Mouse (Mus musculus) adrenal gland, postnatal 14 days (tissue): ENCODE measurements at regions not wholly inside any gene's neighbourhood (a gene's known extent, or its start where the extent isn't known, plus 50 kb on each side); places are given as distances from the start of the nearest gene placed in this dataset.
A peak's percentile ranks its signal among the peaks of the same experiment; 100 is the strongest.

ENCODE experiments used
- DNase-seq: peaks from one replicate; pipeline ENCODE4 v3.0.0; 2021; ENCODE audit warnings: mixed read lengths

DNA sequence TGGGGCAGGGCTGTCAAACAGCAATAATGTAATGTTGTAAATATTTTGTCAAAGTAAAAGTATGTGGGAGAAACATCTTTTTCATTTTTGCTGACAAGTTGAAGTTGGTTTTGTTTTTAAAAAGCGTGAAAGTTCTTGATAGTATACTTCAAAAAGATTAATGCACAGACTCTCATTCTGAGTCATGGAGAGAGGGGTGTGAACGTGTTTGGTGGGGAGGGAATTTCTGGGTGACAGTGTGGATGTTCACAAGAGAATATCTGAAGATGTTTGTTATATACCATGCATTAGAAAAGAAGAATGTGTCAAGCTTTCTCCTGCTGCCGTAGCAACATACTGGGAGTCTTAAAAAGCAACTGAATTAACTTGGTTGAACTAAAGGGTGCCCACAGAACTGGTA is 57.0 kb downstream of the Rps29 start:
- no peak for DNase-seq

DNA sequence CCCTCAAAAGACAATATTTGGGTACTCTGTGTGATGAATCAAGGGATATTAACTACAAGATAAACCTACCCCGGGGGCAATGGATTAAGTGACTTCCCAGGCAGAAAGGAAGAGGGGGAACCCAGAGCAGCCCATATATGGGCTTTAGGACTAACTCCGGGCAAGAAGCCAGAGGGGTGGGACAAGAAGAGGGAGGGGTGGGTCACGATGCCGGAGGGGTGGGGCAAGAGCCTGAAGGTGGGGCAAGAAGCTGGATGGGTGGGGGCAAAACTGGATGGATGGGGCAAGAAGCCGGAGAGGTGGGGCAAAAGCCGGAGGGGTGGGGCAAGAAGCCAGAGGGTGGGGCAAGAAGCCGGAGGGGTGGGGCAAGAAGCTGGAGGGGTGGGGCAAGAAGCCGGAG is 64.1 kb downstream of the Rps29 start:
- DNase-seq, result no peak

DNA sequence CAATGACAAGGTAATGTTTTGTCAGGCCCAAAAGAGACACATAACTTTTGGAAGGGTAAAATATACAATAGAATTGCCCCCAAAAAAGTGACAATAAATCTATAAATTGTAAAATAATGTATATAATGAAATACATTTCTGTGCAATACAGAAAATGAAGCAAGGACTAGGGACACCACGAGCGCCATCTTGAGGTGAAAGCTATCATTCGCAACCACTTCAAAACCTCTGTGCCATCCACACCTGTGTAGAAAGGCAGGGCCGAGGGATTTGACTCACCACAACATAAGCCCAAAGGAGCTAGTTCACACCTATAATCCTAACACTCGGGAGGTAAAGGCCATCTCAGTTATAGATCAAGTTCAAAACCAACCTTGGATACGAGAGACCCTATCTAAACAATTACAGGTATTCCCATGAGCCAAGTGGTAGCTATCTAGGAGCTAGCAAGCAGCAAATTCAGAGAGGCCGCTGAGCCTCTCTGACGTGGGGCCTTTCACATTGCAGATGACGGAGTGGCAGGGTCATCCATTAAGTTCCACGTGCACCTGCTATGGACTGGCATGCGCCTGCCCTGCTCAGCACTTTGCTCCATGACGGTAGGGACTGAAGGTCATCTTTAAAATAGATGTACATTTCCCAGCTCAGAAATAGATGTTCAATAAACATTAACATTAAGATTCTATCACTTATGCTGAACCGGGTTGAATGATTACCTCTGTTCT is 65.8 kb downstream of the Rps29 start:
- DNase-seq, result no peak

DNA sequence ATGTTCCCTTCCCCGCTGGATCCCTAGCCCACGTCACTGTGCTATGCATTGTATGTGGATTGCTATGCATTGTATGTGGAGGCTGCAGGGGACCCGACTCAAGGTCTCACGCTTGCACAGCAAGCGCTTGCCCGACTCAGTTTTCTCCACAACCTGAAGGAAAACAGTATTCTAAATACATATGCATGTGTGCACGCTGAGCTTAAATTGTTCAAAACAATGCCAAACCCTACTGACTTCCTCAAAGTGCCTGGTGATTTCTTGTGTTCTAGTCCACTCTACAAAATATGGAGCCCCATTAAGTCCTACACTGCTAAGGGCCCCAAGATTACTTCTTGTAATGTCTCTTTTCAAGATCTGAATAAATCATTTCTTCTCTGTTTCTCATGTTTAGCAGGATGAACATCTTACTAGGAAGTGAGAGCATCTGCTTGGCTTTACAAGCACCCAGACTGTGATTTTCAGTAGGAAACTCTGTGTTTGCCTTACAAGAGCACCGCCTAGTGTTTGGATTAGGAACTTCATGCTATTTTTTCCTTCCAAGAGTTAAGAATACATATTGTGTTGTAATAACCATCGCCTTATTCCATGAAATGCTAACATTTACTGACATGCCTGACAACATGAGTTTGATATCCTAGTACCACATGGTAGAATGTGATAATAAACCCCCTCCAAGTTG is 70.9 kb downstream of the Rps29 start:
- peak; percentile 12 for DNase-seq

DNA sequence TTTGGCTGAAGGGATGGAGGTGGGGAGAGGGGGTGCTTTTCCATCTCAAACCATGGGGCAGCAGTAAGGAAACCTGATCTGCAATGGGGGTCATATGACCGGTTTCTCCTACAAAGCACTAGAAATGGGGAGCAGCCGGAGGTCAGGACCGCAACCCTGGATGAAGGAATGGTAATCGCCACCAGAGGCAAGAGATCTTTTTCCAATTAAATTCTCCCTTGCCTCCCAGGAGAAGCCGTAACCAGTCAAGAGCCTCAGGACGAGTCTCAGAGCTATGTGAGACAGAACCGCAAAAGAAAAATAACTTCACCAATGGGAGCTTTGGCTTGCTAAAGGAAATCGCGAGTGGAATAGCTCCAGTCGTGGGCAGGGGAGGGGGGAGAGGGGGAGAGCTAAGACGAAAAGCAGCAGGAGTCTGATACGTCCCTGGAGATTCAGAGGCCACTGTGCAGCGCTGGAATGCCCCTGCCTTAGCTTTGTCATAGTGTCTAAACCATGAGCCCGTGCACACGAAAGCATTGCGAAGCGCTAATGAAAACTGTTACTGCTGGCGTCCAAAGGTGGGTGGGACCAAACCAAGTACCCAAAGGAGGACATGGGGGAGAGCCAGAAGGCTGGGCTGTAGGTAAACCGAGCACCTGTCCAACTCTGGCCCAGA is 73.3 kb downstream of the Rps29 start:
- no peak for DNase-seq

DNA sequence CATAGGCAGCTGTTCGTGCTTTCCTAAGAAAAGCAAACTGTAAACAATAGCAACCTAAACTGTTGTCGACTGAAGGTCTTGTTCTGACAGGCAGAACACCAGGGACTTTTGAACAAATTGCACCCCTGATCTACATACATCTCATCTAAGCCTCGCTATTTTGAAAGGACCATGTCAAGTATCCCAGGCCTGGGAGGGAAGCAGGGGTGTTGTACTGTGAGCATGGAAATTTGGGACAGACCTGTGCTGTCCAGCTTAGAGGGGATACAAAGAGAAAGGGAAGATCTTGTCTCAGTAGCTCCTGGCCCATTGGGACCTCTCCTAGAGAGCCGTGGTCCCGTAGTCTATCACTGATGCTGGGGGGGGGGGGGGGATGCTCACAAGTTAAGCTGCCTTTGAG is 74.3 kb downstream of the Rps29 start:
- DNase-seq, result no peak

DNA sequence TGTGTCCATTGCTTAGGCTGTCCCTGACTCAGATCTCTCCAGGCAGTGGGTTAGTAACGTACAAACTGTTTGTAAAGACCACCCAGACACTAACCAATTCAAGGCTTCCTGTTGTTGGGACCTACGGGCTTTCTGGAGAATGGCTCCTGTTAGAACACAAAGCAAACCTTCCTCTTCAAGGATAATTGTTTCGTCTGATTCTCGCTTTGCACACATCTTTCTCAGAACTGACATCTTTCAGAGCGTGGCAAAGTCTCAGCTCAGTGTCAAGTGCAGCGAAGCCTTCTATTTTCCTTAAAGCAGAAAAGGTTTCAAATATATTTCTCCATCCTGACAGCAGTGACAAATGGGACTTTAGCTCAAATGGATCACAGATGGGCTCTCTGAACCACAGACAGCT is 76.9 kb downstream of the Rps29 start:
- no peak for DNase-seq

DNA sequence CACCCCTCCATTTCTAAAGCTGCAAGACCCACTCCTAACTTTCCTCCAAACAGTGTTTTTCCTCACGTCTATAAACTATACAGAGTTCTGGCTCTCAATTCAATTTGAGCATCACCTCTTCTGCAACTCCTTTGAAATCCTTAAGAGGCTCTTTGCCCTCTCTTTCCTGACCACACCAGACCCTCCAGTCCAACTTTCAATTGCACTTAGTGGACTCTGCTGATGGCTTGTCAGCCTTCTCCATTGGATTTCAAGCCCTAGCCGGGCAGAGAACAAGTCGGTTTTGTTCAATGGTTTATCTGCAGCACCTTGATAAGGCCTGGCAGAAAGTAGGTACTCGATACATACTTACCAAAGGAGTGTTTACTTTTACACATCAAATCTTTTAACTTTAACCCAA is 119.4 kb downstream of the Rps29 start:
- no peak for DNase-seq

DNA sequence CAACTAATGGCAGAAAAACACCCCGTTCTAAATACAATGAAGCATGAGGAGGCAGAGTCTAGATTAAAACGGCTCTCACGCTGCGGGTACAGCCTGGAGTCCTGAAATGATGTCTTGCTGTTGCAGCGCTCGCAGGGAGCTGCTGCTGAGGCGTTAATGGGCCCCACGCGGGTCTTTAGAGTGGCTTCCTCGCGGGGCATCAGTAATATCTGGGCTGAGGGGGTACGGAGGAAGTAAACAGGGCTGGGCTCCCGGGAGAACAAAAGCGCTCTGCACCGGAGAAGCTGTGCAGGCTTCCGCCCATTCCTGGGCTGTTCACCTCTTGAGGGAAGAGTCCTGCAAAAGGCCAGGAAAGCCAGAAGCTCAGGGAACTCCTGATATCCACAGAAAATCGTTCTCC is 135.4 kb downstream of the Rps29 start:
- DNase-seq, result peak; percentile 4

DNA sequence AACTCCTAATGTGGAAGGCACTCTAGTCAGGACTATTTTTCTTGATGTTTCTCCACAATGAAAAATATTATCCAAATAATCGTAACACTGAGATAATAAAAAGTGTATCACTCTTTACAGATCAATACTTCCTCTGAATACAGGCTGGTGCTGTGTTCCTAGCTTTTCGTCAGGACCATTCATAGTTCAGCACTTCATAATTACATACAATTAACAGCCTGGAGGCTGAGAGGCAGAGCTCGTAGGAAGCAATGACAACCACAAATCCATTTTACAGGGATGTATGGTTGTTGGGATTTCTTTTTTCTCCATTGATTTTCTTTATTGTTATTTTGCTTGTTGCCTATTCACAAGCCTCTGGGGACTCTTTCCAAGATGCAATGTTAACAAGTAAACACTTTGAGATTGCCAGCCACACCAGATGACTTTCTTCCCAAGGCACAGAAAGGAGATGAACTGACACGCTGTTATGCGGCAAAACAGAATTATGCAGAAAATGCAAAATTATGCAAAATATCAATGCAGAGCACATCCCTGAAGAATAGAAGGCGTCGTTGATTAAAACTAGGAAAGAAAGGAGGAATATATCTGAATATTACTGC is 142.2 kb downstream of the Rps29 start:
- no peak for DNase-seq

DNA sequence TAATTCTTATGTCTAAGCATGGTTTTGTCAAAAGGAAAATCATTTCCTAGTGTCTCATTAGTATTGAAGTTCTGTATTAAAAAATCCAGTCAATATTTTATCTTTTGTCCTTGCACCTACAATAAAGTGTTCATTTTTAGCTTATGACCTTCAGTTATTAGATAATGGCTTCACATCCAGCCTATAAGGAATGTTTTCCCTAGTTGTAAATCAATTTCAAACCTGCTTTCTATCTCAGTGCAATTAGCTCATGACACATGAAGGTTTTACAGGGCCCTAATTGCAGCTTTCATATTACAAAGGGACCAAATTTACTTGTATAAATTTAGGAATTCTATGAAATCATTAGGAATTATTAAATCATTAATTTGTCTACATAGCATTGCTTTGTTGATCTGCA is 153.8 kb downstream of the Rps29 start:
- DNase-seq, result no peak

DNA sequence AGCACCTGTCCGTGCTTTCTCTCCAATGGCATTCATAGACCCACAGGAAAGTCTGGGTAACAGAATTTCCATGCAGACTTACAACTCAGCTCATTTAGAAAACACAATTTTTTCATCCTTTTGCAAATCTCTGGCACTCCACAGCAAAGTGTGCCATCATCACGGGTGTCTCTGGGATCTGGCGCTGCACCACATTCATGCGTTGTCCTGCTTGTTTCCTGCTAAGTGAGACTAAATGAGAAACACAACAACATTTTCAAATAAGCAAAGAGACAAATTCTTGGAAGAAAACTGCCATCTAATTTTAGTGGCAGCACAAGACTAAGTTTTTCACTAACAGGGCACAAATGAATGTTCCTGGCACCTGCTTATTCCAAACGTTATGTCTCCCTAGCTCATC is 156.9 kb downstream of the Rps29 start:
- no peak for DNase-seq

DNA sequence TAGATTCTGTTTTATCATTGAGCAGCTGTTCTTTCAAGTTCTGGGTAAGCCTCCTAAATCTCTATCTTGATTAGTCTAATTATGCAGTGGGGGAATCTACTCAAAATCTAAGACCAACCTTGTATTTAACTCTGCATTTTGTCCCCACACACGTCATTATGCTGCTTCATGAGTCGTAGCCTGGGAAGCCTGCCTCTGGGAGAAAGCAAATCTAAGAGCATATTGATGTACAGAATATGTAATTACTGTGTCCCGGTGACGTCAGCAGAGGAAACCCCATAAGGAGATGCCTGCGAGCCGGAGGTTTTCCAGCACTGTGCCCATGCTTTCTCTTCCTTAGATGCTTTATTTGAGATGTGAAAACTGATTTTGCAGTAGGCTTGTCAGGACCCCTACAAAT is 161.7 kb downstream of the Rps29 start:
- no peak for DNase-seq

DNA sequence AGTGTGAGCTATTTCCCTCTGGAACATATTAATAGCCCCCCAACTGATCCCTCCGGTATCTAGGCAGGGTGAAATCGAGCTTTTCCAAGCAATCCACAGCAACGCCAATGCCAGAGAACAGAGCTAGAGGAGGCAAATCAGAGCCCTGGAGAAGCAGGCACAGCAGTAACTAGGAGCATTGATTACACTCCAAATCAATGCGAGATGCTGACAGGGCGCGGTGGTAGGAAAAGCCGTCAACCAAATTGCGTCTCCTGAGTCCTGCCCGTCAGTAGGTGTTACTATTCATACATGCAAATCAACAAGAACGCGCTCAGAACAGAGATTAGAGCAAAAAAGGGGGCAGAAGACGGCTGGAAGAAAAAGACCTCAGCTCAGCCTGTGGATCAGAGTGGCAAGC is 162.2 kb downstream of the Rps29 start:
- no peak for DNase-seq

DNA sequence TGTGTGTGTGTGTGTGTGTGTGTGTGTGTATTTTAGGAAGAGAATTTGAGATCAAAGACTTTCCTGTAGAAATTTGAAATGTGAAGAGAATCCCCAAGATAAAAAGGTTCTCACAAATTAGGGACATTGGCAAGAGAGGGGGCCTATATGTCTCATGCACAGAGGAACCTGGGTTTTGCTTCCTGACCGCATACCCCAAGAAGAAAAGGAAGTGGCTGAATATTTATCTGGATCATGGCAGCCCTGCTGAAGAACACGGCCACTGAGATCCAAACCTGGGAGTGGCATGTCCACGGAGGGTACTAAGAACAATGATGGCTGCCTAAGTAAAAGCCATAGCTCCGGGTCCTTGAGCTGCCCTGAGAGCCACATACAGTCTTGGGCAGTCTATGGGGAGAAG is 178.3 kb downstream of the Rps29 start:
- no peak for DNase-seq

DNA sequence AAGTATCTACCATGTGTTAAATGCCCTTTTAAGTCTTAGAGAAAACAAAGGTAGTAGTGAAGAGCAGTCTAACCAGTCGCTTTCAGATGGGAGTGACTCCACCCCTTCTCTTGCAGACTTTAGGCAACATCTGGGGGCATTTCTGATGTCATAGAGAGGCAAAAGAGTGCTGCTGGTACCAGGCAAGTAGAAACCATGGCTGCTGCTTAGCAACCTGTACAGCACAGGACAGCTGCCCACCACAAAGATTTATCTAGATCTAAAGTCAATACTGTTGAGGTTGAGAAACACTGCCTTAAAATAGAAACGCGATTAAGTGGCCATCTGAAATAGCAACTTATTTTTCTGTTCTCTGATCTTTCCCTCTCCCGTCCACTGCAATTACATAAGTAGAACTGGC is 178.8 kb downstream of the Rps29 start:
- DNase-seq, result no peak

DNA sequence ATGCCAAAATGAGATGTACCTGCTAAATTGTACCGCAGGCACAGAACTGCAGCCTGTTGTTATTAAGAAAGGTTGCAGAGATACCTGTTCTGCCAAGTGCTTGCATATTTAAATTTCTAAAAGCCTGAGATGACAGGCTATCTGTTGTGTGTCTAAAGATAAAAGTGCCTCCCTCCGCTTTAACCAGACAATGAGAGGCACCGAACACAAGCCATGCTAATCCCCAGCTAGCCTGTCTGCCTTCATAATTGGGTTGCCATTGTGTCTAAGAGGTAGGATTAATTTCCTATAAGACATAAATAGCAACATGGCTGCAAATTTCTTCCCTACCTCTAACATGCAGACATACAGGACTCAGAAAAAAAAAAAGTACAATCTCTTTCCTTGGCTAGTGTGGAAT is 179.8 kb downstream of the Rps29 start:
- no peak for DNase-seq

DNA sequence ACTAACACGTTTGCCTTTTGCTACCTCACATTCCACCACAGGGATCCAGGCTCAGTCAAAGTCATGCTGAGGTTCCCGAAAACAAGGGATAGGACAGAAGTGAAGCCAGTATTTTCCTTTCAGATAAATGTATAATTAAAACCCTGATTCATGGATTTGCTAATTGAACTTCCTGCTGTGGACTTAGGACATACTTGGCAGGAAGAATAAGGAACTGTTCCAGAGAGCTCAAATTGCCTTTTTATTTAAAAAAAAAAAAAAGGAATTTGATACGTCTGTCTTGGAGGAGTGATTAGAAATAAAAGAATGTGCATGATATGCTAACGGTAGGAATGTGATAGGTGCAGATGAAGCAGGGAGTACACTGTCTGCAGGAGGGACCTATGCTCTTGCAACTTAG is 181.7 kb downstream of the Rps29 start:
- DNase-seq, result no peak

DNA sequence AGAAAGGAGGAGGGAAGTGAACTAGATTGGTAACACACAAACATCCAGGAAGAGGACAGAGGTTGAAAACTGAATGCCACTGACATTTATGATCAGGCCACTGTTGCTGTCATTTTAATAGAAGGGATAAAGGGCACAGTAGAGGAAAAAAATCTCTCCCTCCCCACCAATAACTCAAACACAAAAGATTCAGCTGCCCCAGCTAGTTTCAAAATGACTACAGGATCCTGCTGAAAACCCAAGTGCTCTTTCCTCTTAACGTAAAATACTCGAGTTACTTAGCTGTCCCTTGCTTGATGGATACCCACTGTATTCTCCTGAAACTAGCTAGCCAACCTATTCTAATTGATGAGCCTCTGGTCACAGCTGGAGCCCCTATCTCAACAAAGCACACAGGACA is 211.7 kb downstream of the Rps29 start:
- DNase-seq, result no peak

DNA sequence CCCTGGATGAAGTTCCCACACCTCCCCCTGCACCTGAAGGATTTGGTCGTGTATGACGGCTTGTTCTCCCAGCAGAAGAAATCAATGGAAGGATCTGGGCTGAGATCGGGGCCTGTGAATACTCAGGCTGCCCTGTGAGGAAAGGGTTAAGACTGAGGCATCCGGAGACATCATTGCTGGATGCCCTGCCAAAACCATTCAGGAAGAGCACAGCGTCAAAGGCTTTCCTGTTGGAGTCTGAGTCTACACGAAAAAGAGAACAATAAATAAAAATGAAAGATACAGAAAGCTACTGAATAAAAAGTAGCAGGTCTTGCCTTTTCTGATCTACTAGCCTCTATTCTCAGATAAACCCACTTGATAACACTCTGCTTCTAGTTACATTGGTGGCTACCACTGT is 248.4 kb downstream of the Rps29 start:
- DNase-seq, result peak; percentile 5

DNA sequence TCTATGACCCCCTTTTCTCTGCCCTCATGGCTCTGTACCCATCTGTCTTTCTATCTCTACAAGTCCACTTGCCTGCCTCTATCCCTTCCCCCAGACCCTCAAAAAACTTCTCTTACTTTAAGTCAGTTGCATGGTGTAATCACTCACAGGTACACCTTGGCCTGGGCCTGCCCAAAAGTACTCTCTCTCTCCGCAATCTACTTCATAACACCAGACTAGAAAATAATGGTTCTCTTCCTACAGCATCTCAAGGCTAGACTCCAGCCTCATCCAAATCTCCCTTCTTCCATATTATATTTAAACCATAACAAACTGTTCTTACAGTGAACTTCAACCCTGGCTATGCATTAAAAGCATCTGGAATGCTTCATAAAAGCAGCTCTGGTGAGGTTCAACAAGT is 254.2 kb downstream of the Rps29 start:
- no peak for DNase-seq

DNA sequence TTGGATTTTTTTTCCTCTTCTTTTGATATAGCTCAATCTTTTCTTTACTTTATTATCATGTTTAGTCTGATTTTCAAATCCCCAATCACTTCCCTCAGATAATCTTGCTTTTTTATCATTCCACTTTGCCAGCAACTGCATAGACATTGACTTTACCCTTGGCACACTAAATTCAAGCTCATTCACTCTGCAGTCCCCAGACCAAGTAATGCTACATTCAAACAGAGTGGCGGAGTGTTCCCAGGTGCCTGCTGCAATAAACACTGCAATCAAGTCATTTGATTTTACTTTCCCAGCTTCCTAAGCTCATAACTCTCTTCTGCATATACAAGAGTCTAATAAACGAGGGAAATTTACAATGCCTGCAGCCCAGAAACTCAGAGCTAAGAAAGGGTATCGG is 269.8 kb downstream of the Rps29 start:
- DNase-seq, result no peak

DNA sequence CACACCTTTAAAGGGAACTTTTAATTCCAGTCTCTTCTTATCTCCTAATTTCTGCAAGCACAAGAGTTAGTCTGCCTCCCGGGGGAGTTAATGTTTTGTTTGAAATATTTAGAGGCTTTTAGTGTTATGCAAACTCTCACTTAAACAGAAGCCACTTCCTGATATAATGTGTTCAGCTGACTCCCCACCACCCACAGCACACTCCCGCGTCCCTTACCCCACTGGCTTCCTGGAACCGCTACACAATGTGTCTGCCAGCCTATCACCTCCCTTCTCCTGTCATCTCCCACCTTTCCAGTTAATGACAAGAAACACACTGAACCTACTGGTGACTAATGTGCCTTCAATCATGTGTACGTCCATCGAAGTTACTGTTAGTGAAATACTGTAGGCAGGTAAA is 276.5 kb downstream of the Rps29 start:
- no peak for DNase-seq

DNA sequence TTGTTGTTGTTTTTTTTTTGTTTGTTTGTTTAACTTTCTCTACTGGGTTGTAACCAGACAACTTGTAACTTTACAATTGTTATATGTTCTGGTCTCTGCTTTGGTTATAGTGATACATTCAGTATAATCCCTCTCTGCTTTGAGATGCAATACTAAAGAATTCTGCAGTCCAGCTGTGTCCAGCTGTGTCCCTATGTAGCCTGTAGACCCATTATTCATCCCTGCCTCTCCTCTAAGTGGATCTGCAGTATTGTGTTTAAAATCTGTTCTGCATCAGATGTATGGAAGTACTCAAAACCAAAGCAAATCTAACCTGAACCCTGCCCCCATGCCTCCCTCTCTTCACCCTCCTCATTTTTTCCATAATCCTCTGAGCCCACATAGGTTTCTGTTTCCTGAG is 279.6 kb downstream of the Rps29 start:
- DNase-seq, result no peak
